Mouse (Mus musculus) v-Abl transformed pro-B cells (cell line): Measurements from ENCODE around the gene Ovol2.

Source experiments
- in situ Hi-C, 2 experiments: fragments of 400-800 bp; cut with MboI; formaldehyde crosslinking; loops; one replicate each; pipeline ENCODE4 v1.15.1; 2025; ENCODE audit not compliant: unreplicated experiment in 2 of 2

Ovol2 gene

DNA sequence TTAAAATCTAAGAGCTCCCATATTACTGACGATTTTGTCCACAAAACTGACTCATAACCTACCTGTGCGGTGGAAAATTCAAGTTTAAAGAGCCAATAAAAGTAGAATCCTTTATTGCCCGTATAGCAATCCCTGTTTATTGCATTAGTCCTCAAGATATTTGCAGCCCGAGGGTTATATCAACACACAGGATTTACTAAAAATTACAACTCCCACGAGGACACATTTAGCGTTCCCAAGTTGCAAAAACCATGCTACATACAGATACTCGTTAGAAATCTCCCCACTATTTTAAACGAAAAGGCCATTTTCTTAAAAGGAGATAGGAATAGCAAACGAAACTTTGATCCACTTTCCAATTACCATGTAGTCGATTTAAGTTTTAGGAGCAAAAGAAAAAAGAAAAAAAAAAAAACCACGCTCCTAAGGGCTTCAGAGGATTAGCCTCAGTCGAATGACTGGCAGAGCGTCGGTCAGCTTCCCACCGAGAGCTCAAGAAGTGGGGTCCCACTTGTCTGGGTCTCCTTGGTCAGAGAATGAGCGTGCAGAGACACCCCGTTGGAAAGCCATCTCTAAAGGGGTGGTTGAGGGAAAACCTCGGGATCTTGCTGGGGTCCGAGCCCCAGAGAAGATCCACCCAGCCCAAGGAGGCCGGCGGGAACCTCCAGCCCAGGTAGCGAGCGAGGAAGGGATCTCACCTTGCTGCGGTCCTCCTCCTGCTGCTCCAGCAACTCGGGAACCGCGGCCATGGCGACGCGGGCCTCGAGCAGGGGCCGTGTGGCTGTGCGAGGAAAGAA is 62.1 kb downstream of the Ovol2 start:
- in situ Hi-C loops: loop anchor here in 1 of 2 experiments (5.0 to 10.0 kb wide), 4 partner anchors 38 to 265 kb away; no protein-coding TSS in a partner anchor

DNA sequence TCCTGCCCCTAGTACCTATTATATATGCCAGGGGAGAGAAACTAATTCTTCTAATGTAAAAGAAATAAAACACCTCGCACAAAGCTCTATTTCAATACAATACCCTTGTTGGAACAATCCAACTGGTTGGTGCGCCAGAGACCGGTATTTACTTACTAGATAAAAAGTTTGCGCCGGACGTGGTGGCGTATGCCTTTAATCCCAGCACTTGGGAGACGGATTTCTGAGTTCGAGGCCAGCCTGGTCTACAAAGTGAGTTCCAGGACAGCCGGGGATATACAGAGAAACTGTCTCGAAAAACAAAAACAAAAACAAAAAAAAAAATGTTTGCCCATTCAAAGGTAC is 62.7 kb downstream of the Ovol2 start:
- in situ Hi-C loops: loop anchor here in 1 of 2 experiments (5.0 to 10.0 kb wide), 3 partner anchors 37 to 264 kb away; no protein-coding TSS in a partner anchor

DNA sequence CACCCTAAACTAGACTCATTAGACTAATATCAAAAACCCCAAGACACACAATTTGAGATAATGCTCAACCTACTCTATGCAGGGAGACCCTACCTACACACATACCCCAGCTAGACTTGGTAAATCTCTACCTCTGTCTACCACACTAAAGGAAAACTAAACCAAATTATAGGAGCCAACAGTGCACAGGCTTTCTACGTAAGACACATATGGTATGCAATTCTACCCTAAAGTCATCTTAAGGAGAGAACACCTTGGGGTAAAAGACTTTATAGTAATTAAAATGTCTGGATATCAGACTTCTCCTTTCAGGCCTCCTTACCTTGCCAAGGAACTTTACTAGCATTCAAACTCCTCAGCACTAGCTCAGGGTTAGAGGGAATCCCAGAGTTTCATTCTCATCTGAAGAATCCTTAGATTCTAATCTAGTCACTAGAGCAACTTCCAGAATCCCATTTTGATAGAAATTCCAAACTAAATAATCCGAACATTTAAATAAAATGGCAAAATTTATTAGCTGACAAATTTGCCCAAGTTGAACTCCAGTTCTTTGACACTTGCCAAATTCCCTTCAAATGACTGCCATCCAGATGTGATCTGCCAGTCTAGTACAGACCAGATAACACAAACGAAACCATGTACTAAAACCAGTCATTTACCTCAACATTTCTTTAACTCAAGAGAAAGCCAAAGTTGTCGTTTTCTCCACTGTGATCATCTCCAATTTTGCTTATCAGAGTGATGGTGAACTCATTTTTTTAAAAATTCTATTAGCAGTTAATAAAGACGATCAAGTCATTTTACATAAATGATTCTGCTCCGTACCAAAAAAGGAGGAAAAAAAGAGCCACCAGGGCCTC is 63.3 kb downstream of the Ovol2 start:
- in situ Hi-C loops: loop anchor here in 1 of 2 experiments (5.0 to 10.0 kb wide), 3 partner anchors 36 to 264 kb away; no protein-coding TSS in a partner anchor

DNA sequence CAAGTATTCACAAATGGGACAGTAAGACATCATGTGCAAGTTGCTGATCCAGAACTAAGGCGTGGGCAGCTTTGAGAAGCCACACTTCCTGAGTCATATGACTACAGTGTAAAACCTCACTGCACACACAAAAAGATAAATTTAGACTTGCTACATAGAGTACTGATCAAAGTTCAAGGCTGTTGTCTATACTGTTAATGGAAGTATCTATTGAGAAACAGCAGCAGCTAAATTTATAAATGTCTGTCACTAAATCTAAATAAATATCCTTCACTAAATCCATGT is 64.3 kb downstream of the Ovol2 start:
- in situ Hi-C loops: loop anchor here in 1 of 2 experiments (5.0 to 10.0 kb wide), 3 partner anchors 35 to 263 kb away; no protein-coding TSS in a partner anchor

DNA sequence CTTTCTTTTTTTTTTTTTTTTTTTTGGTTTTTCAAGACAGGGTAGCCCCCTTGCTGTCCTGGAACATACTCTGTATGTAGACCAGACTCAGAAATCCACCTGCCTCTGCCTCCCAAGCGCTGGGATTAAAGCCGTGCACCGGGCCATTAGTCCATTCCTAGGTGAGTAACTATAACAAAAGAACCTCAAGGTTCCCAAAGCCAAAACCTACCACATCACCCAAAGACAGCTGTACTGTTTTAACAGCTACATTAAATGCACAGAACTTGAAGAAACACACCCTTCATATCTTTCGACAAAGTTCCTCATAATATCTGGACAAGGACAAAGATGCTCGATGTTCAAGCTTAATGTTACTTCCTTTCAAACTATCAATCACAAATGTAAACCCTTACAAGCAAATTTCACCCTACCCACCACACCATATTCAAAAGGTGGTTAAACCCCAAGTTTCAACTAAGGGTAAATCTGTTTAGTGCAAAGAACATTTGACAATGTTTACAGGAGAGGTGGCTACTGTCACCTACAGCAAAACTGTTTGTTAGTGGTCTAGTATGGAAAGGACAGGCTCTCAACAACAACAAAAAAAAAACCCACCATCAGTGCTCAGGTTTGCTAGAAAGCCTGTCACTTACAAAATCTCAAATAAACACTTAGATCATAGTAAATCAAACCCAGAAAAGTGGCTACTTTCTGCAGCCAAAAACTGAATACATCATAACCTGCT is 64.8 kb downstream of the Ovol2 start:
- in situ Hi-C loops: loop anchor here in 1 of 2 experiments (5.0 to 10.0 kb wide), 3 partner anchors 35 to 262 kb away; no protein-coding TSS in a partner anchor

DNA sequence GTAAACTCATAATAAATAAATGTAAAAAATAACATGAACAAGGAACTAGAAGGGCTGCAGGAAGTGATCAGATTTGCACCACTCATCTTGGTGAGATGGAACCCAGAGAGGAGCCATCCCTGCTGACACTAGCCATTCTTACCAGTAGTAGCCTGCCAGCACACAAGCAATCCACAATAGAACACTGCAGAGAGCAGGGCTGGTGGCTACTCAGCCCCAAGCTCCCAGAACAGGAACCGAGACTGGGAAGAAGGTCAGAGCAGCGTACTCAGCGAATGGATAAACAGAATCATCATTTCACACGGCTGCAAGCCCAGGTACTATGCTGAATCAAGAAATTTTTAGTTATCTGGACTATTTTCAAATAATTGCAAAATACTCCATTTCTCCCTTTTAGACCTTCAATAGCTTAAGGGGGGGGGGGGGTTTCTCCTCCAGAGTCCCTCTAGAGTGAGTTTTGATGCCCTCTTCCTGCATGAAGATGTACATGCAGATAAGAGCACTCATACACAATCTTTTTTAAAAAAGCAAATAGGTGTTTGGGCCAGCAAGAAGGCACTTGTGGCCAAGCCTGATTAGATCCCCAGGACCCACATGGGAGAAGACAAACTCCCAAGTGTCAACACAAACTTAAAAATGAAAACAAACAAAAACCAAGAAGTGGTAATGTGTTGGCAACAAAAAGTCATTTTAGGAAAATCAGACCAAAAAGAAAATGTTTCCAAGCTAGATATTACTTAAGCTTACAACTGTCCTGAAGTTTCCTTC is 65.8 kb downstream of the Ovol2 start:
- in situ Hi-C loops: loop anchor here in 1 of 2 experiments (5.0 to 10.0 kb wide), 3 partner anchors 34 to 261 kb away; no protein-coding TSS in a partner anchor

DNA sequence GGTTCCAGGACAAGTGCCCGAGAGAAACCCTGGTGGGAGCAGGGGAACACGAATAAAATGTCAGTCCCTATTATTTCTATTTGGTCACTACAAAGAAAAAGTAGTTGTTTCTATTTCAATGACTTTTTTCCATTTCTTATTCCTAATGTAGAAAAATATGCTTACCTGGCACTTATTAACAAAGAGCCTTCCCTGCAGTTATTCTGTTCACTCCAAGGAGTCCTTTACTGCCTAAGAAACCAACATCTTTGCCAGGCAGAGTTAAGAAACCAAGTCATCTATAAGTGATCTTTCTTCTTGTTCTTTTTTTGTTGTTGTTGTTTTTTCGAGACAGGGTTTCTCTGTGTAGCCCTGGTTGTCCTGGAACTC is 66.8 kb downstream of the Ovol2 start:
- in situ Hi-C loops: loop anchor here in 1 of 2 experiments (5.0 to 10.0 kb wide), 3 partner anchors 33 to 260 kb away; no protein-coding TSS in a partner anchor

DNA sequence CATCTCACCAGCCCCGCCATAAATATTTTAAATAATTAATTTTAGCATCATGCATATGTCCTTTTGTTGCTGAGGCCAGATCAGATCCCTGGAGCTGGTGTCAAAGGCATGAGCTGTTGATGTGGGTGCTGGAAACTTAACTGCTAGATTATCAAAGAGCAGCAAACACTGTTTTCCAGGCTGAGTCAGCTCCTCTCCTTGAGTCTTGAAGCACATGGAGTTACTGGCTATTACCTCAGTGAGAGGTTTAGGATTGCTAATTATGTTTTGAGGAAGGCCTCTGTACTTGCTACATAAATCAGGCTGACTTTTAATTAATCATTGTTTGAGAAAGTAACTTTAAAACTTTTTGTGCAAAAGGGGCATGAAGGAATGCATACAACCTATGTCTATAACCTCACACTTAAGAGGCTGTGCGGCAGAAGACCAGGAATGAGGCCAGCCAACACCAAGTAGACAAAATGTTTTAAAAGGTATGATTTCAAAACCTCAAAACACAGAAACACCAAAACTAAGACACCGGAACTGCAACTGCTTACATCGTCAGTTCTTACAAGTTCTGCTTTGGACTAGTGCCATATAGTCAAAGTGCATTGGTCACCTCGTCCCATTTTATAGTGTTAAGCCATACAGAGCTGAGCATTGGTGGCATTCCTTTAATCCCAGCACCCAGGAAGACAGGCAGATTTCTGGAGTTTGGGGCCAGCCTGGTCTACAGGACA is 67.4 kb downstream of the Ovol2 start:
- in situ Hi-C loops: loop anchor here in 1 of 2 experiments (5.0 to 10.0 kb wide), 3 partner anchors 32 to 260 kb away; no protein-coding TSS in a partner anchor

DNA sequence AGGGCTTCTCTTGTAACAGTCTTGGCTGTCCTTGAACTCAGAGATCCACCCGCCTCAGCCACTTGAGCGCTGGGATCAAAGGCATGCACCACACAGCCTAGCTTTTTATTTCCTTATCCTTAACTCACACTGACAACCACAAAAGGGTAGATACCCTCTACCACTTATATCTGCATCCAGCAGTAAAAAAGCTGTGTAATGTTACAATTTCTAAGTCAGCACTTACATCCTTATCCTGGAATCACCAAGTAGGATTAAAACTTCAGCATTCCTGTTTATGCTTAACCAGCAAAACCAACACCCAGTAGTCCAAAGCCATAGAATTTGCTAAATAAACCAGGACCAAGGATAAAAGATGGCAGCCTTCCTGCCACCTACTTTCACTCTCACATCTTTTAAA is 69.1 kb downstream of the Ovol2 start:
- in situ Hi-C loops: loop anchor here in 1 of 2 experiments (10.0 kb wide), 2 partner anchors 48 to 258 kb away; no protein-coding TSS in a partner anchor
